Mouse (Mus musculus): ENCODE results near the gene Etfdh. TPM values are rescaled to one million over a fixed set of nuclear protein-coding genes. Genes with fewer than 3 reads are reported as not detected.

Gene Etfdh
- polyA plus RNA-seq, 1 experiment = 44.9 TPM

- no peaks in the 10 kb centered on the region for H3K27me3 ChIP-seq (ENCODE audit: control insufficient read depth, insufficient read depth, low read length)
- WGBS = 98% methylated on average over 7 of the region's 7 CpGs
- no peak for DNase-seq (ENCODE audit: low read depth in 1 of 2, low spot score in 2 of 2)
- H3K27ac ChIP-seq (ENCODE audit: insufficient read depth, low read length) = no peak overlapping the region
- H3K36me3 ChIP-seq (ENCODE audit: control insufficient read depth, insufficient read depth, low read length) = peaks cover 24% of the 10 kb centered on the region
- no peak for TF ChIP-seq CTCF (IDR thresholded peaks at IDR 0.05; ENCODE audit: extremely low read depth, insufficient read depth, insufficient read length, insufficient replicate concordance)
- H3K4me1 ChIP-seq (ENCODE audit: control insufficient read depth, insufficient read depth, insufficient read length) = no peaks in the 10 kb centered on the region
- no peak overlapping the region for H3K4me3 ChIP-seq (ENCODE audit: extremely low read depth, insufficient read depth, insufficient read length)
Measured at GRCm38 (mm10) chr3:79595468-79595867, 33.8 kb downstream of the Etfdh start.

- Histone ChIP-seq H3K4me3 (ENCODE audit: extremely low read depth, insufficient read depth, insufficient read length) (peak overlapping the region; percentile 85), H3K4me1 (ENCODE audit: control insufficient read depth, insufficient read depth, insufficient read length) (no peaks in the 10 kb centered on the region), H3K36me3 (ENCODE audit: control insufficient read depth, insufficient read depth, low read length) (peaks cover 13% of the 10 kb centered on the region), H3K27ac (ENCODE audit: insufficient read depth, low read length) (no peak overlapping the region), H3K27me3 (ENCODE audit: control insufficient read depth, insufficient read depth, low read length) (no peaks in the 10 kb centered on the region)
- no peak for TF ChIP-seq CTCF (IDR thresholded peaks at IDR 0.05; ENCODE audit: extremely low read depth, insufficient read depth, insufficient read length, insufficient replicate concordance)
- no peak for DNase-seq (ENCODE audit: low read depth in 1 of 2, low spot score in 2 of 2)
- 1% methylated on average over 15 of the region's 15 CpGs for WGBS
Measured at GRCm38 (mm10) chr3:79591793-79592471, 37.4 kb downstream of the Etfdh start.

- TF ChIP-seq POLR2A (IDR thresholded peaks at IDR 0.05; ENCODE audit: low read depth, low read length) = peak; percentile 13; the same call in 1 of the 2 replicates
- TF ChIP-seq CTCF (IDR thresholded peaks at IDR 0.05; ENCODE audit: extremely low read depth, insufficient read depth, insufficient read length, insufficient replicate concordance) = no peak
- no peaks in the 10 kb centered on the region for H3K4me1 ChIP-seq (ENCODE audit: control insufficient read depth, insufficient read depth, insufficient read length)
- WGBS = 4% methylated on average over 63 of the region's 63 CpGs
- peak within 1 kb of the TSS; percentile 67 for H3K27ac ChIP-seq (ENCODE audit: insufficient read depth, low read length)
- H3K4me3 ChIP-seq (ENCODE audit: extremely low read depth, insufficient read depth, insufficient read length) = peak within 1 kb of the TSS; percentile 85
- H3K36me3 ChIP-seq (ENCODE audit: control insufficient read depth, insufficient read depth, low read length) = peaks cover 11% of the 10 kb centered on the region
- DNase-seq (ENCODE audit: low read depth in 1 of 2, low spot score in 2 of 2) = peak; percentile 71 to 74
- H3K27me3 ChIP-seq (ENCODE audit: control insufficient read depth, insufficient read depth, low read length) = no peaks in the 10 kb centered on the region
Measured at GRCm38 (mm10) chr3:79590863-79591792, 38.2 kb downstream of the Etfdh start, which contains the start of gene Ppid. TSS of gene Ppid (plus strand) at chr3:79591342.

- H3K4me1 ChIP-seq (ENCODE audit: control insufficient read depth, insufficient read depth, insufficient read length) = no peaks in the 10 kb centered on the region
- 0 out of 2 replicates have a peak, but pooled peaks cover 2% of the 10 kb centered on the region for H3K27me3 ChIP-seq (ENCODE audit: control insufficient read depth, insufficient read depth, low read length)
- no peak overlapping the region for H3K27ac ChIP-seq (ENCODE audit: insufficient read depth, low read length)
- H3K4me3 ChIP-seq (ENCODE audit: extremely low read depth, insufficient read depth, insufficient read length) = no peak overlapping the region
- no peak for DNase-seq (ENCODE audit: low read depth in 1 of 2, low spot score in 2 of 2)
- TF ChIP-seq POLR2A (IDR thresholded peaks at IDR 0.05; ENCODE audit: low read depth, low read length) (no peak), CTCF (IDR thresholded peaks at IDR 0.05; ENCODE audit: extremely low read depth, insufficient read depth, insufficient read length, insufficient replicate concordance) (no peak)
- 85% methylated on average over 2 of the region's 2 CpGs for WGBS
- peaks cover 5% of the 10 kb centered on the region; the same call in 1 of the 2 replicates for H3K36me3 ChIP-seq (ENCODE audit: control insufficient read depth, insufficient read depth, low read length)
Measured at GRCm38 (mm10) chr3:79589671-79590070, 39.6 kb downstream of the Etfdh start.

- TF ChIP-seq POLR2A (IDR thresholded peaks at IDR 0.05; ENCODE audit: low read depth, low read length) = no peak
- TF ChIP-seq CTCF (IDR thresholded peaks at IDR 0.05; ENCODE audit: extremely low read depth, insufficient read depth, insufficient read length, insufficient replicate concordance) = peak; percentile 86; the same call in 1 of the 2 replicates
- no peak overlapping the region for H3K27ac ChIP-seq (ENCODE audit: insufficient read depth, low read length)
- H3K27me3 ChIP-seq (ENCODE audit: control insufficient read depth, insufficient read depth, low read length) = 0 out of 2 replicates have a peak, but pooled peaks cover 4% of the 10 kb centered on the region
- DNase-seq (ENCODE audit: low read depth in 1 of 2, low spot score in 2 of 2) = peak; percentile 73 to 78
- WGBS = 0% methylated on average over 6 of the region's 6 CpGs
- H3K4me1 ChIP-seq (ENCODE audit: control insufficient read depth, insufficient read depth, insufficient read length) = no peaks in the 10 kb centered on the region
- no peak overlapping the region for H3K4me3 ChIP-seq (ENCODE audit: extremely low read depth, insufficient read depth, insufficient read length)
- no peaks in the 10 kb centered on the region for H3K36me3 ChIP-seq (ENCODE audit: control insufficient read depth, insufficient read depth, low read length)
Measured at GRCm38 (mm10) chr3:79586804-79587203, 42.5 kb downstream of the Etfdh start.

GRCm38 (mm10) chr3:79579891-79580575 lies 49.3 kb downstream of the Etfdh start:
- no peak for TF ChIP-seq POLR2A (IDR thresholded peaks at IDR 0.05; ENCODE audit: low read depth, low read length)
- TF ChIP-seq CTCF (IDR thresholded peaks at IDR 0.05; ENCODE audit: extremely low read depth, insufficient read depth, insufficient read length, insufficient replicate concordance) = no peak
- Histone ChIP-seq H3K4me1 (ENCODE audit: control insufficient read depth, insufficient read depth, insufficient read length) (no peaks in the 10 kb centered on the region), H3K27me3 (ENCODE audit: control insufficient read depth, insufficient read depth, low read length) (0 out of 2 replicates have a peak, but pooled peaks cover 5% of the 10 kb centered on the region), H3K27ac (ENCODE audit: insufficient read depth, low read length) (no peak overlapping the region), H3K4me3 (ENCODE audit: extremely low read depth, insufficient read depth, insufficient read length) (no peak overlapping the region), H3K36me3 (ENCODE audit: control insufficient read depth, insufficient read depth, low read length) (no peaks in the 10 kb centered on the region)
- WGBS = 82% methylated on average over 5 of the region's 5 CpGs
- no peak for DNase-seq (ENCODE audit: low read depth in 1 of 2, low spot score in 2 of 2)

All from spleen, adult 2 months (tissue).